Mouse (Mus musculus) lung, postnatal 4 days (tissue): ENCODE measurements around the gene Chd6.

Experiments used
- DNase-seq, 2 experiments: peaks; one replicate each; pipeline ENCODE4 v3.0.0; 2021

Gene Chd6

GRCm38 (mm10) chr2:160925203-160925602 lies 183.7 kb downstream of the Chd6 start:
- DNase-seq: peak; percentile 16 to 37

- DNase-seq: no peak
Measured at GRCm38 (mm10) chr2:160921285-160921684, 187.6 kb downstream of the Chd6 start.

GRCm38 (mm10) chr2:160918930-160919215 lies 190.0 kb downstream of the Chd6 start:
- DNase-seq: no peak

GRCm38 (mm10) chr2:160918154-160918929 lies 190.5 kb downstream of the Chd6 start:
- no peak for DNase-seq

- DNase-seq: no peak
Measured at GRCm38 (mm10) chr2:160917313-160917712, 191.6 kb downstream of the Chd6 start.

GRCm38 (mm10) chr2:160916714-160917113 lies 192.2 kb downstream of the Chd6 start:
- DNase-seq: no peak

- no peak for DNase-seq
Measured at GRCm38 (mm10) chr2:160915821-160916610, 192.9 kb downstream of the Chd6 start.

- DNase-seq: no peak
Measured at GRCm38 (mm10) chr2:160914656-160915055, 194.2 kb downstream of the Chd6 start.

GRCm38 (mm10) chr2:160912231-160912671 lies 196.6 kb downstream of the Chd6 start, which contains the start of gene Emilin3:
Gene Emilin3 (minus strand): TSS chr2:160912328.
- peak in 1 of 2 experiments; percentile 38 for DNase-seq

- DNase-seq: no peak
Measured at GRCm38 (mm10) chr2:160911558-160912201, 197.2 kb downstream of the Chd6 start.

- DNase-seq: no peak
Measured at GRCm38 (mm10) chr2:160910633-160911032, 198.2 kb downstream of the Chd6 start.

GRCm38 (mm10) chr2:160908607-160909006 lies 200.3 kb downstream of the Chd6 start:
- DNase-seq: peak in 1 of 2 experiments; percentile 42

- DNase-seq: no peak
Measured at GRCm38 (mm10) chr2:160906101-160906500, 202.8 kb downstream of the Chd6 start.

- no peak for DNase-seq
Measured at GRCm38 (mm10) chr2:160905301-160905700, 203.6 kb downstream of the Chd6 start.

GRCm38 (mm10) chr2:160901656-160902412 lies 207.0 kb downstream of the Chd6 start:
- DNase-seq: no peak
